Mouse (Mus musculus) spleen, adult 2 months (tissue): ENCODE measurements around the gene Pcyt1a. TPM values are rescaled to one million over a fixed set of nuclear protein-coding genes. Genes with fewer than 3 reads are reported as not detected.

Experiments used
- DNase-seq, 2 experiments: peaks; one replicate each; pipeline versions ENCODE4 v3.0.0 to v3.0.0-alpha.2; 2012 to 2021; ENCODE audit warnings: low spot score in 2 of 2, low read depth in 1 of 2
- H3K27ac ChIP-seq: fragments of 200-500 bp; 2 replicates; pipeline ENCODE4 v1.5.1; 2012; ENCODE audit warnings: low read length, inconsistent platforms; ENCODE audit not compliant: insufficient read depth
- H3K27me3 ChIP-seq: fragments of 200-500 bp; 2 replicates; pipeline ENCODE4 v1.6.1; 2012; ENCODE audit warnings: mild to moderate bottlenecking, moderate library complexity, low read length, inconsistent platforms; ENCODE audit not compliant: control insufficient read depth, insufficient read depth
- H3K36me3 ChIP-seq: fragments of 200-500 bp; 2 replicates; pipeline ENCODE4 v1.6.1; 2012; ENCODE audit warnings: mild to moderate bottlenecking, low read length, inconsistent platforms; ENCODE audit not compliant: control insufficient read depth, insufficient read depth
- H3K4me1 ChIP-seq: fragments of 200-500 bp; 2 replicates; pipeline ENCODE4 v1.6.1; 2011; ENCODE audit warnings: inconsistent platforms; ENCODE audit not compliant: control insufficient read depth, insufficient read depth, insufficient read length
- H3K4me3 ChIP-seq: fragments of 200-500 bp; 2 replicates; pipeline ENCODE4 v1.5.1; 2011; ENCODE audit warnings: mild to moderate bottlenecking, inconsistent platforms; ENCODE audit not compliant: insufficient read depth, insufficient read length; ENCODE audit errors: extremely low read depth
- CTCF ChIP-seq: fragments of 200-500 bp; IDR thresholded peaks from 2 replicates; pipeline ENCODE4 v1.5.1; 2011; ENCODE audit warnings: mild to moderate bottlenecking, inconsistent platforms; ENCODE audit not compliant: insufficient read depth, insufficient read length, insufficient replicate concordance; ENCODE audit errors: extremely low read depth
- POLR2A ChIP-seq: fragments of 200-500 bp; IDR thresholded peaks from 2 replicates; pipeline ENCODE4 v1.6.1; 2011; ENCODE audit warnings: low read depth, low read length, inconsistent platforms
- WGBS: fragments of 180-500 bp; shearing (Covaris S2); methylation state at CpG from one replicate; pipeline ENCODE4 v1.1.7; 2018; 5-methylcytosine and 5-hydroxymethylcytosine counted together
- polyA plus RNA-seq: library from polyadenylated mRNA; depleted of rRNA; stranded (reverse); fragments of >200 nt; gene quantifications from 2 replicates; pipeline ENCODE4 v1.2.3, GENCODE M21; 2012

Pcyt1a gene
- polyA plus RNA-seq, 1 experiment = 13.1 TPM

- Histone ChIP-seq H3K4me1 (peaks cover 2% of the 10 kb centered on the region; the same call in 1 of the 2 replicates), H3K27me3 (no peaks in the 10 kb centered on the region), H3K36me3 (no peaks in the 10 kb centered on the region), H3K27ac (no peak overlapping the region), H3K4me3 (no peak overlapping the region)
- TF ChIP-seq CTCF (no peak), POLR2A (no peak)
- no peak for DNase-seq
- 92% methylated on average over 8 of the region's 8 CpGs for WGBS
Observed at GRCm38 (mm10) chr16:32511827-32512490, 81.2 kb downstream of the Pcyt1a start.

GRCm38 (mm10) chr16:32512921-32513320 is 82.2 kb downstream of the Pcyt1a start:
- no peak overlapping the region for H3K4me3 ChIP-seq

GRCm38 (mm10) chr16:32513401-32513800 is 82.7 kb downstream of the Pcyt1a start:
- DNase-seq = no peak
- TF ChIP-seq CTCF (no peak), POLR2A (no peak)
- no peaks in the 10 kb centered on the region for H3K27me3 ChIP-seq
- no peak overlapping the region for H3K4me3 ChIP-seq
- H3K27ac ChIP-seq = no peak overlapping the region
- no peaks in the 10 kb centered on the region for H3K36me3 ChIP-seq
- 92% methylated on average over 6 of the region's 6 CpGs for WGBS
- peaks cover 2% of the 10 kb centered on the region; the same call in 1 of the 2 replicates for H3K4me1 ChIP-seq

More at GRCm38 (mm10) chr16:32512921-32513320, 82.2 kb downstream of the Pcyt1a start:
- WGBS = 82% methylated on average over 3 of the region's 3 CpGs
- Histone ChIP-seq H3K27me3 (no peaks in the 10 kb centered on the region), H3K4me1 (peaks cover 2% of the 10 kb centered on the region; the same call in 1 of the 2 replicates), H3K36me3 (no peaks in the 10 kb centered on the region), H3K27ac (no peak overlapping the region)
- TF ChIP-seq CTCF (no peak), POLR2A (no peak)
- DNase-seq = no peak

GRCm38 (mm10) chr16:32513948-32514347 is 83.2 kb downstream of the Pcyt1a start:
- Histone ChIP-seq H3K36me3 (no peaks in the 10 kb centered on the region), H3K27me3 (no peaks in the 10 kb centered on the region), H3K4me3 (no peak overlapping the region), H3K27ac (no peak overlapping the region), H3K4me1 (peaks cover 2% of the 10 kb centered on the region; the same call in 1 of the 2 replicates)
- no peak for DNase-seq
- TF ChIP-seq POLR2A = no peak
- TF ChIP-seq CTCF = no peak
- WGBS = 95% methylated on average over 6 of the region's 6 CpGs

- Histone ChIP-seq H3K36me3 (no peaks in the 10 kb centered on the region), H3K4me3 (peak overlapping the region; percentile 8; the same call in 1 of the 2 replicates), H3K27ac (no peak overlapping the region), H3K4me1 (peaks cover 6% of the 10 kb centered on the region; the same call in 1 of the 2 replicates), H3K27me3 (no peaks in the 10 kb centered on the region)
- TF ChIP-seq CTCF (no peak), POLR2A (no peak)
- 14% methylated on average over 21 of the region's 21 CpGs for WGBS
- DNase-seq = no peak
Observed at GRCm38 (mm10) chr16:32516006-32516962, 85.6 kb downstream of the Pcyt1a start.

- 85% methylated on average over 12 of the region's 12 CpGs for WGBS
- no peak overlapping the region for H3K27ac ChIP-seq
- H3K4me1 ChIP-seq = peaks cover 9% of the 10 kb centered on the region; the same call in 1 of the 2 replicates
- no peaks in the 10 kb centered on the region for H3K36me3 ChIP-seq
- no peak overlapping the region for H3K4me3 ChIP-seq
- DNase-seq = no peak
- no peak for TF ChIP-seq POLR2A
- TF ChIP-seq CTCF = no peak
- no peaks in the 10 kb centered on the region for H3K27me3 ChIP-seq
Observed at GRCm38 (mm10) chr16:32517785-32518481, 87.2 kb downstream of the Pcyt1a start.
